Mouse (Mus musculus): ENCODE results near the gene Cfap157. TPM values are rescaled to one million over a fixed set of nuclear protein-coding genes. Genes with fewer than 3 reads are reported as not detected.

The Cfap157 gene
- 1.3 and 2.0 TPM in 2 replicates for polyA plus RNA-seq (2015; fragmentation: Nextera tagmentation; extraction: Ambion mirVana)

DNA sequence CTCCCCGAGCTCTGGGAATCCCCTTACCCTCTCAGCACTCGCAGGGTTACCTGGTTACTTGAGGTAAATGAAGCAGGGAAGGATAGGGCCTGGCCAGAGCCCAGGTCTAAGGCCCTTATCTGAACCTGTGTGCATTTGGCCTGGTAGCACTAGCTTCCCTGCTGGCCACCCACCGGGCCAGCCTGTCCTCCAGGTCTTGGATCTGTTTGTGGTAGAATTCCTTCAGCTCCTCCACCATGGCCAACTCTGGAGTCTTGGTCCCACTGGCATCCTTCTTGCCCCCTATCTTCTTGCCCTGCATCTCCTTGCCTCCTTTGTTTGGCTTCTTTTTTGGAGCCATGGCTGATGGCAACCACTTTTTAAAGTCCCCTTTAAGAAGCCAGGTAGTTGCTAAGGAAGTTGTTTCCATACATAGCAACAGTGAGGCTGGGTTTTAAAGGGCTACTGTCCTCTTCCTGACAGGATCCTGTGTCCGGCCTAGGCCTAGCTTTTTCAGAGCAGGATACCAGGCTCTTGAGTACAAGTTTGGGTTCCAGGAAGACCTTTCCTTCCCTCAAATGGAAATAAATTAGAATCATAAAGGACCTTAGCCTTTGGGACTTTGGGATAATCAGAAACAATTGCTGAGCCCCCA is at the start of gene Cfap157:
Gene Cfap157 (minus strand): TSS at position 381 of the 634 bp plus-strand sequence.
- Histone ChIP-seq H3K4me1 (replicated peaks) (peaks cover 8% of the 10 kb centered on the region; the same call in 1 of the 2 replicates), H3K36me3 (no peaks in the 10 kb centered on the region), H3K9me3 (no peaks in the 10 kb centered on the region), H3K9ac (no peak within 1 kb of the TSS), H3K27ac (replicated peaks) (no peak within 1 kb of the TSS), H3K4me3 (no peak within 1 kb of the TSS), H3K27me3 (no peaks in the 10 kb centered on the region), H3K4me2 (peak within 1 kb of the TSS; percentile 28)
- ATAC-seq (ENCODE audit: low FRiP score, low read depth) = no peak
- WGBS = 63% methylated on average over 4 of the region's 4 CpGs

DNA sequence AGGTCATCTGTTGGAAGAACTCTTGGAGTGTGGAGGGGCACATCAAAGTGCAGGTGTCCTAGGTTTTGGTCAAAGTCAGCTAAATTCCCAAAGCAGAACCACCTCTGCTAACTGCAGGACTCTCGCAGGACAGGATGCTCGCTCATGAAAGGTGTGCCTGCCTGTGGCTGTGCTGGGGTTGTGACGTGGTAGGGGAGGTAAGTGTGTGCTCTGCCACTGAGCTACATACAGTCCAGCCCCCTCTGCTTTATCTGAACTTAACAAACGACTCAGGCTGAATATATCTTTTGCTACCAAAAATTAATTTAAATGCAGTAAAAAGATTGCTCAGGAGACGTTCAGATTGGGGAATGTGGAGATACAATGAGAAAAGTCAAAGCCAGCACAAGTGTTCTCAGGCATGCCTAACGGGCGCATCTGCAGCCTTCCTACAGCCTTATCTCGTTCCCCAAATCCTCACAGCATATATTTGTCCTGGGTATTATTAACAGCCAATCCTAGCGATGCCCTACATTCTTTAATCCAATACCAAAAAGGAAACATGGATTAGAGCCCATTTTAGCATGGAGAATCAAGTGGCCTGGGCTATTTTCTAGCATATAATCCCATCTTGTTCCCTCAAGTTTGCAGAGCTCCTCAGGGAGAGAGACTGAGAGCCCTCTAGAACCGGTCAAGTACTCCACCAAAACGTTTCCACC is 44.9 kb upstream of the Cfap157 start:
- WGBS = 82% methylated on average over 11 of the region's 11 CpGs
- no peak overlapping the region for H3K4me3 ChIP-seq
- H3K27ac ChIP-seq (replicated peaks) = no peak overlapping the region
- H3K27me3 ChIP-seq = no peaks in the 10 kb centered on the region
- no peaks in the 10 kb centered on the region for H3K9me3 ChIP-seq
- H3K9ac ChIP-seq = no peak overlapping the region
- H3K4me1 ChIP-seq (replicated peaks) = peaks cover 5% of the 10 kb centered on the region
- H3K36me3 ChIP-seq = no peaks in the 10 kb centered on the region
- ATAC-seq (ENCODE audit: low FRiP score, low read depth) = no peak
- H3K4me2 ChIP-seq = no peak overlapping the region

DNA sequence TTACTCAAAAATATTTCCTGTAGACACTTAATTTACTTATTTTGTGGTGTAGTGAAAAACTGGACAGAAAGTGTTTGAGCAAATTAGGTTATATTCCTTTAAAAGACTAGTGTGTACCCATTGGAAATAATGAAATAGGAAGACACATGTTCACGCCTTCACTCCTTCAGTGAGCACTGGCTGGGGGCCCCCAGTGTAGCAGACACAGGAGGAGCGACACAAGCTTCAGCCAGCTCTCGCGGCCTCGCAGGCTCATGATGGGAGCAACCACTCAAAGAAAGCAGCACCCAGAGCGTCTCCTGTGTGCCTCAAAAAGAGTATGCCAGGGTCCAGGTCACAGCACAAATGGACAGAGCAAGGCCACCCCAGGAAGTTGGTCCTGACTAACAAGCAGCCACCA is 41.6 kb upstream of the Cfap157 start:
- Histone ChIP-seq H3K9ac (no peak overlapping the region), H3K27me3 (no peaks in the 10 kb centered on the region), H3K4me1 (replicated peaks) (peaks cover 13% of the 10 kb centered on the region), H3K4me3 (no peak overlapping the region), H3K36me3 (peaks cover 5% of the 10 kb centered on the region; the same call in 1 of the 2 replicates), H3K4me2 (no peak overlapping the region), H3K27ac (replicated peaks) (no peak overlapping the region), H3K9me3 (no peaks in the 10 kb centered on the region)
- 82% methylated on average over 6 of the region's 6 CpGs for WGBS
- ATAC-seq (ENCODE audit: low FRiP score, low read depth) = no peak

DNA sequence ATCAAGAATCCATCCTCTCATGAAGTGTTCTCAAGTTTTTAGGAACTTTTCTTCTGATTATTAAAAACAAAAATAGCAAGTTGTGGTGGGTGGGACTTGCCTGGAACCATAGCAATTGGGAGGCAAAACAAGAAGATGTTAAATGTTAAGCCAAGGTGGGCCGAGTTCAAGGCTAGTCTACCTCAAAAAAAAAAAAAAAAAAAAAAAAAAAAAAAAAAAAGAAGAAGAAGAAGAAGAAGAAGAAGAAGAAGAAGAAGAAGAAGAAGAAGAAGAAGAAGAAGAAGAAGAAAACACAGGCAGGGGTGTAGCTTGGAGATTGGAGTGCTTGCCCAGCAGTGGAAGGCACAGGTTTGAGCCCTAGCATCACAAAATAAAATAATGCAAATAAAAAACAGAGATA is 40.5 kb upstream of the Cfap157 start:
- Histone ChIP-seq H3K9me3 (no peaks in the 10 kb centered on the region), H3K4me2 (no peak overlapping the region), H3K4me1 (replicated peaks) (peaks cover 13% of the 10 kb centered on the region), H3K27ac (replicated peaks) (0 out of 2 replicates have a peak overlapping the region, but pooled peaks have one; percentile 10), H3K9ac (no peak overlapping the region), H3K36me3 (peaks cover 13% of the 10 kb centered on the region; the same call in 1 of the 2 replicates), H3K27me3 (no peaks in the 10 kb centered on the region), H3K4me3 (no peak overlapping the region)
- ATAC-seq (ENCODE audit: low FRiP score, low read depth) = no peak
- WGBS = 100% methylated on average over 1 of the region's 1 CpGs

DNA sequence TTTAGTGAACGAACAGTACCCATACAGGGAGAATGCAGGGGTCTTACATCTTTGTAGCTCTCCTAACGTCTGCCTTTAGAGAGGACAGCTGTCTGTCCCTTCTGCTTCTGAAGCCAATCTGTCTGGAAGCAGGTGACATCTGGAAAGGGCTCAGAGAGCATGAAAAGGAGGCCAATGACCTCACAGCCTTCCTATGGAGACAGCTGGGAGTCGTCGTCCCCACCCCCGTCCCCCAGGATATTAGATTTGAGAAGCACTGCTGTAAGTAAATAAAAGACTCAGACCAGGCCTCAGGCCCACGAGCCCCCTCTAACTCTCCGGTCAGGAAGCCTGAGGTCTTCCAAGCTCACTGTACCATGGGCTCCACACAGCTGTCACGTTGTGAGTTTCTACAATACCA is 40.0 kb upstream of the Cfap157 start:
- WGBS = 14% methylated on average over 8 of the region's 8 CpGs
- H3K9me3 ChIP-seq = no peaks in the 10 kb centered on the region
- no peak for ATAC-seq (ENCODE audit: low FRiP score, low read depth)
- H3K27me3 ChIP-seq = no peaks in the 10 kb centered on the region
- no peak overlapping the region for H3K9ac ChIP-seq
- H3K4me2 ChIP-seq = no peak overlapping the region
- peaks cover 13% of the 10 kb centered on the region for H3K4me1 ChIP-seq (replicated peaks)
- H3K4me3 ChIP-seq = no peak overlapping the region
- peaks cover 13% of the 10 kb centered on the region; the same call in 1 of the 2 replicates for H3K36me3 ChIP-seq
- 0 out of 2 replicates have a peak overlapping the region, but pooled peaks have one; percentile 10 for H3K27ac ChIP-seq (replicated peaks)

DNA sequence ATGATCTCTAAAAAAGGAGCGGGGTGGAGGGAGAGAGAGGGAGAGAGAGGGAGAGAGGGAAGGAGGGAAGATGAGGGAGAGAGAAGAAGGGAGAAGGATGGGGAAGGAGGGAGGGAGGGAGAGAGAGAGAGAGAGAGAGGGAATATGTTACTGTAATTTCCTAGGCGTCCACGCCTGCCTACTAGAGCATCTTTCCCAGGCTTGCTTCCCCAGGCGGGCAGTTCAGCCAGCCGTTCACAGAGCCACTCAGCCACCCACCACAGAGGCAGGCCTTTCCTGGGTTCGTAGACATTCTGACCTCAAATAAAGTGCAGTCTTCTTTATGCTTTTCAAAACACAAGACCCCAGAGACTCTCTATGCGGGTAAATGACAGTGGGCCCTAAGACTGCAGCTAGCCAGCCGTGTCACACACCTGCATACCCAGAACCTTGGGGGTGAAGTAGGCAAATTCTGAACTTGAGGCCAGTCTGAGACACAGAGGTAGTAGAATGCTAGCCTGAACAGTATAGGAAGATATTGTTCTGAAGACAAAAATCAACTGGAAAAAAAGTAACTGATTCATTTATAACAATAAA is 39.4 kb upstream of the Cfap157 start:
- Histone ChIP-seq H3K9ac (no peak overlapping the region), H3K36me3 (peaks cover 17% of the 10 kb centered on the region), H3K27me3 (no peaks in the 10 kb centered on the region), H3K4me2 (no peak overlapping the region), H3K27ac (replicated peaks) (peak overlapping the region; percentile 22; the same call in 1 of the 2 replicates), H3K4me1 (replicated peaks) (peaks cover 13% of the 10 kb centered on the region), H3K4me3 (no peak overlapping the region), H3K9me3 (no peaks in the 10 kb centered on the region)
- 48% methylated on average over 8 of the region's 8 CpGs for WGBS
- ATAC-seq (ENCODE audit: low FRiP score, low read depth) = no peak

DNA sequence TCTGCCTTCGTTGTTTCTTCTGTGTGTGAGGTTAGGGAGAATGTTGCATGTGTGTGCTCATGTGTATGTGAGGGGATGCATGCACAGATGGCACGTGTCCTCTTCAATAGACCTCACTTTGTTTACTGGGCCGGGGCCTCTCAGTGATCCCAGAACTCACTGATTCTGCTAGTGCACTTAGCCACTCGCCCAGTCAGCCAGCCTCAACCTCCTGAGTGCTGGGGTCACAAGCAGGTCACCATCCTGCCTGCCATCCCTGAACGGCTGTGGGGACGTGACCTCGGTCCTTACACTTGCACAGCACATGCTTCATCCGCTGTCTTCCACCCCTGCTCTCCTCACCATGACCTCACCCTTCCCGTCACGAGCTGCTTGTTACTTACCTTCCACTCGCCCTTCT is 38.9 kb upstream of the Cfap157 start:
- Histone ChIP-seq H3K4me1 (replicated peaks) (peaks cover 13% of the 10 kb centered on the region), H3K4me2 (no peak overlapping the region), H3K4me3 (no peak overlapping the region), H3K9ac (no peak overlapping the region), H3K27ac (replicated peaks) (0 out of 2 replicates have a peak overlapping the region, but pooled peaks have one; percentile 22), H3K9me3 (no peaks in the 10 kb centered on the region), H3K27me3 (no peaks in the 10 kb centered on the region), H3K36me3 (peaks cover 22% of the 10 kb centered on the region)
- WGBS = 36% methylated on average over 11 of the region's 11 CpGs
- ATAC-seq (ENCODE audit: low FRiP score, low read depth) = no peak

DNA sequence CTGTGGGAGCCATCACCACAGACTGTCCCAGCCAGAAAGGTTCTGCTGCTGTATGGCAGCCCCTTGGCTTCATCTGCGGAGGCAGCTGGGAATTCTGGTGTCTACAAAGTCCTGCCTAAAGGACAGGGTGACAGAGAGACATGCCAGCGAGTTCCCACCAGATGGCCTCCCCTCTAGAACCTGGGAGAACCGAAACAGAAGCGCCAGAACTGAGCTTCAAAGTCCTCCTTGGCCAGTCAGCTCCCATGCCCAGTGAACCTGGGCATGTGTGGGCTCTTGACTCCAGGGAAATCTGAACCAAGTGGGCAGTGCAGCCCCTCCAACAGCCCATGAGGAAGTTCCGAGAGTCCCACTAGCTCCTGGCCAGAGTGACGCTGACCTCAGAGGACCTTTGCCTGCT is 38.4 kb upstream of the Cfap157 start:
- H3K36me3 ChIP-seq = peaks cover 27% of the 10 kb centered on the region
- 77% methylated on average over 6 of the region's 6 CpGs for WGBS
- H3K27me3 ChIP-seq = no peaks in the 10 kb centered on the region
- H3K9me3 ChIP-seq = no peaks in the 10 kb centered on the region
- H3K9ac ChIP-seq = no peak overlapping the region
- H3K27ac ChIP-seq (replicated peaks) = no peak overlapping the region
- H3K4me2 ChIP-seq = no peak overlapping the region
- H3K4me1 ChIP-seq (replicated peaks) = peaks cover 16% of the 10 kb centered on the region
- no peak for ATAC-seq (ENCODE audit: low FRiP score, low read depth)
- no peak overlapping the region for H3K4me3 ChIP-seq

DNA sequence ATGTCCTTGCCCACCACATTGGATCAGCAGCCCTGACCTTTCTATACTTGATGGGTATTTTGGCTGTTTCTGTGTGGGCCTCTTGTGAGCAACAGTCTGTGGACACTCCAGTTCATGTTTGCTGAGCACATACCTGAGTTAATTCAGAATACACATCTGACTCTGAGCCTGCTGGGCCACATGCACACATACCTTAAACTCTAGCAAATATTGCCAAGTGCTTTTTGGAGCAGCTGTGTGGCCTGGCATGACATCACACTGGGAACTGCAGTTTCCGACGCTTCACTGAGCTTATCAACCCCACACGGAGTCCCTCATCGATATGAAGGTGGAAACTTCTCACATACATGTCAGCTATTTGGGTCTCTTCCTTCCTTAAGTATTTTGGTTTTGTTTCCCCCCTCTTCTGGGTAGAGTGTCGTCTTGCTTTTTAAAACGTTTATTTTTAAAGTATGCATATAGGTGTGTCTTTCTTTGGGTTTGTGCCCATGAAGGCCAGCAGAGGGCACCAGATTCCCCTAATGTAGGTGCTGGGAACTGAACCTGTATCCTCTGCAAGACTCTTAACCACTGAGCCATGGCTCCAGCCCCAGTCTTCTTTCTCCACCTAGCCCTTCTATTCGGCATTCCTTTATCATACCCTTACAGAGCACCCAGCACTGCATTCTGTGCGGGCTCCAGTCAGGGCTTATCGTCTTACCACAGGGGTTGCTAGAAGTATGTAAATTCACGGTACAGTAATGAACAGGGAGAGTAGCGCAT is 37.0 kb upstream of the Cfap157 start:
- no peak overlapping the region for H3K4me2 ChIP-seq
- no peak overlapping the region for H3K27ac ChIP-seq (replicated peaks)
- no peak for ATAC-seq (ENCODE audit: low FRiP score, low read depth)
- no peak overlapping the region for H3K9ac ChIP-seq
- peaks cover 24% of the 10 kb centered on the region for H3K4me1 ChIP-seq (replicated peaks)
- H3K9me3 ChIP-seq = no peaks in the 10 kb centered on the region
- H3K4me3 ChIP-seq = no peak overlapping the region
- H3K36me3 ChIP-seq = peaks cover 37% of the 10 kb centered on the region
- no peaks in the 10 kb centered on the region for H3K27me3 ChIP-seq
- 69% methylated on average over 11 of the region's 11 CpGs for WGBS

DNA sequence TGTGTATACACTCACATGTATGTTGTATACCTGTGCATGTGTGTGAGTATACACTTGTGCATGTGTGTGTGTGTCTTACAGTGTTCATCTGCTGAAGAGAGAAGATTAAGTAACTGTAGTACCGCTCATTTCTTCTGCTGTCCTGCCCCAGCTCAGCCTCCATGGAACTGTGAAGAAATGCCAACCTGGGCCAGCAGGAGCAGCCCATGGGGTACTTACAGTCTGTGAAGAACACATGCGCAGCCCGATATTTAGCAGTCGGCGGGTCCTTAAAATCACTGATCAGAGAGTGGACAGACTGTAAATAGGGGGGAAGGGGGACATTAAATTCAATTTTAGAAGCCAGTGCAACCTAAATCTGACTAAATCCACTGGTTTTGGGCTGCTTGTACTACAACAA is 34.0 kb upstream of the Cfap157 start:
- H3K4me3 ChIP-seq = no peak overlapping the region
- no peak for ATAC-seq (ENCODE audit: low FRiP score, low read depth)
- peaks cover 51% of the 10 kb centered on the region for H3K36me3 ChIP-seq
- H3K27me3 ChIP-seq = no peaks in the 10 kb centered on the region
- no peaks in the 10 kb centered on the region for H3K9me3 ChIP-seq
- H3K27ac ChIP-seq (replicated peaks) = no peak overlapping the region
- H3K9ac ChIP-seq = no peak overlapping the region
- H3K4me2 ChIP-seq = no peak overlapping the region
- 94% methylated on average over 5 of the region's 5 CpGs for WGBS
- H3K4me1 ChIP-seq (replicated peaks) = 0 out of 2 replicates have a peak, but pooled peaks cover 11% of the 10 kb centered on the region

DNA sequence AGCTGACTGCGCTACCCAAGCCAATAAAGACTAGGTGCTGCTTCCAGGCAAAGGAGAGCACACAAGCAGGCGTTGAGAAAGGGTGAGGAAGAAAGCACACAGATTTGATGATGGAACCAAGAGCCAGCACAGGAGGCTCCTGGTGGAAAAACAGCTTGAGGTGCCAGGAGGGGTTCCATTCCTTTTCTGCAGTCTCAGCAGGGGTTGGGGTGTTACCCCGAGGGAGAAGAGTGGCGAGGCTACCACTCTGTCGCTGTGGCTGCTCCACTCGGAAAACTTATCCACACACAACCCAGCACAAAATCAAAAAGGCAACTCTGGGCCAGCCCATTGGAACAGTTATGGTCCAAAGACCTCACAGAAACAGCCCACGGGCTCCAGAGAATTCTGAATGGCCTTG is 33.4 kb upstream of the Cfap157 start:
- WGBS = 68% methylated on average over 7 of the region's 7 CpGs
- H3K4me1 ChIP-seq (replicated peaks) = 0 out of 2 replicates have a peak, but pooled peaks cover 10% of the 10 kb centered on the region
- peak overlapping the region; percentile 56; the same call in 1 of the 2 replicates for H3K27ac ChIP-seq (replicated peaks)
- no peak overlapping the region for H3K4me2 ChIP-seq
- H3K9ac ChIP-seq = no peak overlapping the region
- H3K4me3 ChIP-seq = no peak overlapping the region
- no peaks in the 10 kb centered on the region for H3K9me3 ChIP-seq
- H3K27me3 ChIP-seq = no peaks in the 10 kb centered on the region
- peaks cover 52% of the 10 kb centered on the region for H3K36me3 ChIP-seq
- ATAC-seq (ENCODE audit: low FRiP score, low read depth) = no peak

All from hindbrain, embryonic 15.5 days (tissue).